Mouse (Mus musculus): ENCODE results near the gene Gm37240.

GRCm38 (mm10) chr3:85780906-85781305, 106.4 kb downstream of the Gm37240 start:
- no peak for TF ChIP-seq CTCF (IDR thresholded peaks at IDR 0.05; ENCODE audit: control insufficient read depth, insufficient read depth, low read length)
- no peak for TF ChIP-seq POLR2A (IDR thresholded peaks at IDR 0.05; ENCODE audit: borderline replicate concordance, control insufficient read depth, low read depth, low read length)
